Mouse (Mus musculus) kidney, embryonic 15.5 days (tissue): ENCODE data around the gene Ptges2. TPM values are rescaled to one million over a fixed set of nuclear protein-coding genes. Genes with fewer than 3 reads are reported as not detected.
A peak's percentile ranks its signal among the peaks of the same experiment; 100 is the strongest.
"Not testable (repeated sequence)": the region's sequence is repeated elsewhere in the genome, so short reads cannot be mapped to it uniquely, and the experiment has no call there.

Experiments
- ATAC-seq: fragments of 200-750 bp; cut with Nextera tagmentation; replicated peaks from 2 replicates; pipeline ENCODE4 v1.8.0; 2017; ENCODE audit warnings: moderate TSS enrichment; ENCODE audit not compliant: low FRiP score
- H3K27ac ChIP-seq: fragments of 300-500 bp; sonication (generic); 2 replicates; pipeline ENCODE4 v1.5.1; 2015; ENCODE audit warnings: mild to moderate bottlenecking, inconsistent platforms
- H3K27me3 ChIP-seq: fragments of 300-500 bp; sonication (generic); 2 replicates; pipeline ENCODE4 v1.6.1; 2015; ENCODE audit warnings: inconsistent platforms
- H3K36me3 ChIP-seq: fragments of 300-500 bp; sonication (generic); 2 replicates; pipeline ENCODE4 v1.6.1; 2015; ENCODE audit warnings: inconsistent platforms
- H3K4me1 ChIP-seq: fragments of 300-500 bp; sonication (generic); 2 replicates; pipeline ENCODE4 v1.6.1; 2015; ENCODE audit warnings: inconsistent platforms
- H3K4me2 ChIP-seq: fragments of 300-500 bp; sonication (generic); 2 replicates; pipeline ENCODE4 v1.6.1; 2015; ENCODE audit warnings: moderate library complexity, mild to moderate bottlenecking, inconsistent platforms
- H3K4me3 ChIP-seq: fragments of 300-500 bp; sonication (generic); replicated peaks from 2 replicates; pipeline ENCODE4 v1.5.1; 2015; ENCODE audit warnings: mild to moderate bottlenecking, inconsistent platforms
- H3K9ac ChIP-seq: fragments of 300-500 bp; sonication (generic); 2 replicates; pipeline ENCODE4 v1.6.1; 2015; ENCODE audit warnings: mild to moderate bottlenecking, inconsistent platforms
- H3K9me3 ChIP-seq: fragments of 300-500 bp; sonication (generic); replicated peaks from 2 replicates; pipeline ENCODE4 v1.6.1; 2016; ENCODE audit warnings: inconsistent platforms
- WGBS: fragments of 180-500 bp; shearing (Covaris S2); methylation state at CpG from one replicate; pipeline ENCODE4 v1.1.7; 2015; ENCODE audit warnings: mixed read lengths; 5-methylcytosine and 5-hydroxymethylcytosine counted together
- polyA plus RNA-seq: library from polyadenylated mRNA; unstranded; fragments of >200 nt; fragmentation: Nextera tagmentation; extraction: Ambion mirVana; gene quantifications from 2 replicates; pipeline ENCODE4 v1.2.1, GENCODE M21; 2015

Ptges2 gene
- polyA plus RNA-seq, 1 experiment from 2014 or later: 31.2 TPM

GRCm38 (mm10) chr2:32357710-32358109 is 38.0 kb upstream of the Ptges2 start:
- H3K4me1 ChIP-seq: peaks cover 28% of the 10 kb centered on the region
- H3K9me3 ChIP-seq: no peaks in the 10 kb centered on the region
- no peak overlapping the region for H3K4me3 ChIP-seq
- 68% methylated on average over 3 of the region's 3 CpGs for WGBS
- H3K36me3 ChIP-seq: no peaks in the 10 kb centered on the region
- H3K9ac ChIP-seq: no peak overlapping the region
- H3K27me3 ChIP-seq: peaks cover 7% of the 10 kb centered on the region
- no peak overlapping the region for H3K4me2 ChIP-seq
- ATAC-seq: no peak
- no peak overlapping the region for H3K27ac ChIP-seq

DNA sequence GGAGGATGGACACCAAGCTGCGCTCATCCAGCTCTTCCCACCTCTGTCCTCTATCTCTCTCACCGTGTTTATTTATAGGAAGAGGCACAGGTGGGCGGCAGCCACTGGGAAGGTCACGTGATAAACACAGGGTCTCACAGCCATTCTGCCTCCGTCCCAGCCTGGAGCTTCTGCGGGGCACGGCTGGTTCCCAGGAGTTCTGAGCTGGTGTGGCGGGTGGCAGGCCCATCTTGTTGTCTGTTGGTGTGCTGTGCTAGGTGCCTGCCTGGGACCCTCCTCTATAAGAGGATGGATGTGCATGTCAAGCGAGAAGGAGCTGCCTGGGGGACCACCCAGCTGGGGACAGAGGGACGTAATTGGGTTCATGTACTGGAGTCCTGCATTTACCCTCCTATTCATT is 37.3 kb upstream of the Ptges2 start:
- Histone ChIP-seq H3K27me3 (peaks cover 7% of the 10 kb centered on the region), H3K36me3 (no peaks in the 10 kb centered on the region), H3K4me1 (peaks cover 23% of the 10 kb centered on the region), H3K9ac (no peak overlapping the region), H3K4me3 (no peak overlapping the region), H3K27ac (no peak overlapping the region), H3K9me3 (no peaks in the 10 kb centered on the region), H3K4me2 (no peak overlapping the region)
- 71% methylated on average over 10 of the region's 10 CpGs for WGBS
- ATAC-seq: no peak

GRCm38 (mm10) chr2:32360741-32361140 is 35.0 kb upstream of the Ptges2 start:
- Histone ChIP-seq H3K4me2 (peak overlapping the region; percentile 89), H3K36me3 (peaks cover 16% of the 10 kb centered on the region), H3K27me3 (peaks cover 7% of the 10 kb centered on the region), H3K4me1 (peaks cover 28% of the 10 kb centered on the region), H3K9me3 (no peaks in the 10 kb centered on the region), H3K4me3 (peak overlapping the region; percentile 46), H3K27ac (no peak overlapping the region), H3K9ac (peak overlapping the region; percentile 45)
- no peak for ATAC-seq
- 5% methylated on average over 14 of the region's 14 CpGs for WGBS

- Histone ChIP-seq H3K9me3 (no peaks in the 10 kb centered on the region), H3K4me3 (peak overlapping the region; percentile 46), H3K27me3 (peaks cover 7% of the 10 kb centered on the region), H3K4me2 (peak overlapping the region; percentile 89), H3K4me1 (peaks cover 28% of the 10 kb centered on the region), H3K27ac (no peak overlapping the region), H3K9ac (peak overlapping the region; percentile 45), H3K36me3 (peaks cover 23% of the 10 kb centered on the region)
- ATAC-seq: peak; percentile 53
- 2% methylated on average over 24 of the region's 24 CpGs for WGBS
These were observed 34.3 kb upstream of the Ptges2 start for GRCm38 (mm10) chr2:32361437-32361836.

- Histone ChIP-seq H3K27ac (peak overlapping the region; percentile 95), H3K4me2 (peak overlapping the region; percentile 87), H3K4me1 (peaks cover 28% of the 10 kb centered on the region), H3K36me3 (peaks cover 32% of the 10 kb centered on the region), H3K9ac (peak overlapping the region; percentile 83), H3K4me3 (peak overlapping the region; percentile 81)
- H3K27me3 ChIP-seq, H3K9me3 ChIP-seq, ATAC-seq: not testable (repeated sequence)
- whole genome bisulfite sequencing: 38% methylated on average over 5 of the region's 5 CpGs
These were observed 33.4 kb upstream of the Ptges2 start for GRCm38 (mm10) chr2:32362274-32362673.

GRCm38 (mm10) chr2:32362817-32363340 is 32.8 kb upstream of the Ptges2 start:
- ATAC-seq: peak; percentile 78

DNA sequence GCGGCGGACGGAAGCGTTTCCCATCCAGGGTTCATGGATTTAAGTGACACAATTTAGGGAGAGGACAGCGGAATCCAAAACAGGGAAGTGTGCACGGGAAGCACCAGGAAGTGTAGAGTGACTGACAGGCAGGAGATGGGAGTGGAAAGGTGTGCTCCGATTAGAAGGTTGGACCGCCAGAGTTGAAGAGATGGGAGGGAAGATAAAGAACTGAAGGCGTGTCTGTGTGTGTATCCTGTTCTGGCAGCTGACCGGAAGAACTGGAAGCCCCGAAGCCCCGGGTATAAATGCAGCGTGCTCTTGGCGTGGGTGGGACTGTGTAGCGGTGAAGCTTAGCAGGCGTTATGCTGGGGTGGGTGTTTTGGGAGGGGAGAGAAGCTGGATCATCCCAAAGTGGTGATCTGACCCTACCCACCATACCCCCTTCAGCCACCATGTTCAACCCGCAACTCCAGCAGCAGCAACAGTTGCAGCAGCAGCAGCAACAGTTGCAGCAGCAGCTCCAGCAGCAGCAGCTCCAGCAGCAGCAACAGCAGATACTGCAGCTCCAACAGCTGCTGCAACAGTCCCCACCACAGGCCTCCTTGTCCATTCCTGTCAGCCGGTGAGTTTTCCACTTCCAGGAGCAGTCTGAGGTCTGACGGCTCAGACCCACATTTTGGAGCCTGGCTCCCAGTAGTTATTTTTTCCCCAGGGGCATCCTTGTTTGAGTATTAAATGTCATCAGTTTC is 32.2 kb upstream of the Ptges2 start:
- Histone ChIP-seq H3K4me2 (peak overlapping the region; percentile 87), H3K9me3 (no peaks in the 10 kb centered on the region), H3K4me1 (peaks cover 28% of the 10 kb centered on the region), H3K4me3 (peak overlapping the region; percentile 81), H3K9ac (peak overlapping the region; percentile 83), H3K36me3 (peaks cover 44% of the 10 kb centered on the region), H3K27ac (peak overlapping the region; percentile 95), H3K27me3 (peaks cover 7% of the 10 kb centered on the region)
- peak; percentile 54 for ATAC-seq
- 8% methylated on average over 19 of the region's 19 CpGs for WGBS

More at GRCm38 (mm10) chr2:32362817-32363340, 32.8 kb upstream of the Ptges2 start:
- Histone ChIP-seq H3K27me3 (peaks cover 7% of the 10 kb centered on the region), H3K27ac (peak overlapping the region; percentile 95), H3K4me1 (peaks cover 28% of the 10 kb centered on the region), H3K36me3 (peaks cover 38% of the 10 kb centered on the region), H3K4me2 (peak overlapping the region; percentile 87), H3K9ac (peak overlapping the region; percentile 83), H3K9me3 (no peaks in the 10 kb centered on the region), H3K4me3 (peak overlapping the region; percentile 81)
- WGBS: under 1% methylated on average over 53 of the region's 53 CpGs

DNA sequence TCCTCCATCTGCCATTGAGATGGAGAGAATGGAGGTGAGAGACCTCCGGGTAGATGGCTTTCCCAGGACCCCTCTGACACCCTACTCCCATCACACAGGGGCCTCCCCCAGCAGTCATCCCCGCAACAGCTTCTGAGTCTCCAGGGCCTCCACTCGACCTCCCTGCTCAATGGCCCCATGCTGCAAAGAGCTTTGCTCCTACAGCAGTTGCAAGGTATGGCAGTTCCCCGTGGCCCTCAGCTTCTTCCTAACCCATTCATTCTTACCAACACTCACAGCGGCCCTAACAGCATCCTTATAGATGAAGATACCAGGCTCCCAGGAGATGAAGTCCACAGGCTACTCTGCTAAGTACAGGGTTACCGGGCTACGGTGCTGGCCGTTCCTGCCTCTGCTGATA is 31.6 kb upstream of the Ptges2 start:
- Histone ChIP-seq H3K4me2 (peak overlapping the region; percentile 87), H3K4me3 (peak overlapping the region; percentile 81), H3K27me3 (peaks cover 7% of the 10 kb centered on the region), H3K9me3 (no peaks in the 10 kb centered on the region), H3K4me1 (peaks cover 28% of the 10 kb centered on the region), H3K9ac (peak overlapping the region; percentile 83), H3K36me3 (peaks cover 50% of the 10 kb centered on the region), H3K27ac (peak overlapping the region; percentile 95; the same call in 1 of the 2 replicates)
- no peak for ATAC-seq
- WGBS: 85% methylated on average over 8 of the region's 8 CpGs

- Histone ChIP-seq H3K4me2 (no peak overlapping the region), H3K36me3 (peaks cover 82% of the 10 kb centered on the region), H3K4me1 (peaks cover 15% of the 10 kb centered on the region), H3K4me3 (no peak overlapping the region), H3K27me3 (no peaks in the 10 kb centered on the region), H3K27ac (no peak overlapping the region), H3K9ac (no peak overlapping the region), H3K9me3 (no peaks in the 10 kb centered on the region)
- 96% methylated on average over 5 of the region's 5 CpGs for WGBS
- ATAC-seq: no peak
These were observed 28.4 kb upstream of the Ptges2 start for GRCm38 (mm10) chr2:32367315-32367714.

DNA sequence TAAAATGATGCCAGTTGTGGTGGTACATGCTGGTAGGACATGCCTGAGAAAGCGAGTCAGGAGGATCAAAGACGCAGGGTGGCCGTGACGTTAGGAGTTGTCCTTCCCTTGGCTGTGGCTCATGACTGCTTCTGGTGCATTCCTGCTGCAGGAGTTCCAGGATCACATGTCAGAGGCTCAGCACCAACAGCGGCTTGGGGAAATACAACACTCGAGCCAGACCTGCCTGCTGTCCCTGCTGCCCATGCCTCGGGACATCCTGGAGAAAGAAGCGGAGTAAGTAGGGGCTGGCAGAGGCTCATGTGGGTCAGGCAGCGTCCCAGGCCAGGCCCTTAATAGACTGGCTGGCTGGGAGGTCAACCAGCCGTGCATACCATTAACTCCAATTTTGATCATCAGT is 21.5 kb upstream of the Ptges2 start:
- Histone ChIP-seq H3K4me2 (no peak overlapping the region), H3K4me1 (no peaks in the 10 kb centered on the region), H3K27me3 (no peaks in the 10 kb centered on the region), H3K27ac (no peak overlapping the region), H3K9me3 (no peaks in the 10 kb centered on the region), H3K36me3 (peaks cover 97% of the 10 kb centered on the region), H3K4me3 (no peak overlapping the region), H3K9ac (no peak overlapping the region)
- WGBS: 75% methylated on average over 10 of the region's 10 CpGs
- no peak for ATAC-seq

DNA sequence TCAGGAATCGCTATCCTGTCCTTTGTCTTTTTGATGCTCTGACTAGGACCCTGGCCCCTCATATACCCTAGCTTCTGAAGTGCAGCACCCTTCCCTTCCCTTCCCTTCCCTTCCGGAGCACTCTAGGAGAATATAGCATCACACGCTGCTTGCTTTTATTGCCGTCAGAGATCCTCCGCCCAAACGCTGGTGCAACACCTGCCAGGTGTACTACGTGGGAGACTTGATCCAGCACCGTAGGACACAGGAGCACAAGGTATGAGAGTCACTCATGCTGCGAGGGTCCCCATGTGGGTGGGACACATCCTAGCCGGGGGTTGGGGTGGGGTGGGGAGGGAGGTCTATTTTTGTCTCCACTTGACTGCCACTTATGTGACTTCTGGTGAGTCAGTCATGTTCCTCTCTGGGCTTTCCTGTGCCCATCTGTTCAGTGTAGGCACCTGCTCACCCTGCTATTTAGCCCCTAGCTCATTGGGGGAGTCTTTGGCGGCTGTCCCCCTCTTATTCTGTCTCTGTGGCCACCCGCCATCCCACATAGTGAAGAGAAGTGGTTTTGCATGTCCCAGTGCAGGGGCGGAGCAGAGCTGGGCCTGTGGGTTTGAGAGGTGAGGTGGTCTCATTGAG is 20.3 kb upstream of the Ptges2 start:
- Histone ChIP-seq H3K4me1 (no peaks in the 10 kb centered on the region), H3K36me3 (peaks cover 89% of the 10 kb centered on the region), H3K4me3 (no peak overlapping the region), H3K9me3 (no peaks in the 10 kb centered on the region), H3K27ac (no peak overlapping the region), H3K27me3 (no peaks in the 10 kb centered on the region), H3K4me2 (no peak overlapping the region), H3K9ac (no peak overlapping the region)
- ATAC-seq: no peak
- WGBS: 88% methylated on average over 13 of the region's 13 CpGs

- no peaks in the 10 kb centered on the region for H3K9me3 ChIP-seq
- H3K4me1 ChIP-seq: peaks cover 7% of the 10 kb centered on the region
- no peak for ATAC-seq
- H3K9ac ChIP-seq: no peak overlapping the region
- H3K4me2 ChIP-seq: no peak overlapping the region
- H3K4me3 ChIP-seq: no peak overlapping the region
- peaks cover 74% of the 10 kb centered on the region for H3K36me3 ChIP-seq
- 94% methylated on average over 10 of the region's 10 CpGs for WGBS
- no peaks in the 10 kb centered on the region for H3K27me3 ChIP-seq
- no peak overlapping the region for H3K27ac ChIP-seq
These were observed 18.7 kb upstream of the Ptges2 start for GRCm38 (mm10) chr2:32376963-32377362.
